Mouse (Mus musculus): ENCODE measurements around the gene Ski.

Ski gene

DNA sequence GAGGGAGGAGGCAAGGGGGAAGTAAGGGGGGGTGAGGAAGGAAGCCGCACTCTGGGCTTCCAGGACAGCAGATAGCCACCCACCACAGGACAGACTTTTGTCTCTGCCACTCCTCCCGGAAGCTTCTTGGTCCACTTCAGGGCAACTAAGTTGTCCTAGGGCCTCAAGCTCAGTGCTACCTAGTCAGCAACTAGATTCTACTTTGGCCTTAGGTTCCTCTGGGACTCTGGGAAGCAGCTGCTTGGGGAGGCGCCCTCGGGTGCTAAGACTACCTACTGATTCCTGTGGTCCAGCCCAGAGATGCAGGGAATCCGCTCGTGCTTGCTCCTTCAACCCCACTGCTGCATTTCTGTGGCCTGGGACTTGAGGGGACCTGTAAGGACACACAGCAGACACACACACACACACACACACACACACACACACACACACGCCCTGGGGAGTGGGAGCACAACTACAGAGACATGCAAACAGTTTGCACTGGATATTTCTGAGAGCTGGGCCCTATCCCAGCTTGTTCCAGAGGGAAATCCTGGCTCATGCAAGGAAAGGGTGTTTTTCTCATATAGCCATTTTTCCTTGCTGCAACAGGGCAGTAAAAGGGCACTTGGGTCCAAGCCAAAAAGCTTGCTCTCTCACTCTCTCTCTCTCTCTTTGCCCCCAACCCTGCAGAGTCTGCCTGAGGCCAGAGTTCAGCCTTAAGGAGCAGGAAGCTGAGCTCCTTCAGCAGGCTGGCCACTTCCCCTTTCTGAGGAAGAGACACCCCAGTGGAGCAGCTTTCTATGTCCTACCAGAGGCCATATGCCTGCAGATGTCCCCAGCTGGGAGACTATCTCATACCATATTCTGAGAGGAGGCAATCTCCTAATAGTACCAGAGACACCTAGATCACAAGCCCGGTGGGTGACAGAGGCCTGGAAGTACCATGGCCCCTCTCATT lies 12.2 kb upstream of the Ski start:
- in situ Hi-C loops (cut with MseI, MboI): no loop called here

DNA sequence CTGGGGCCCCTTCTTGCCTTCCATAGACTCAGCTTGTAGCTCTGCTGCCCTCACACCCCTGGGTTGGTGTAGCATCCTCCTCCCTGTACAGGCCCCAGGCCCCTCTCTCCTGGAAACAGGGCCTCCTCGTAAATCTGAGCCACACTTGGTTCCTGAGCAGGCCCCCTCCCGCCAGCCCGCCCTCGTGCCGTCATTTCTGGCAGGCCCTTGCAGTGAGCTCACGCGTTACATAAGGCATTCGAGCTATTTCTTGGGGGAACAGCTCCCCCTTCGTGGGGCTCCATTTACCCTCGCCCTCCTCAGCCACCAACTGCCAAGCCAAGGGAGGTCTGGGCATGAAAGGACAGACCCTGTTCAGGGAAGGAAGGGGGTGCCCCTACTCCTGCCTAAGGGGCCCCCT lies 11.5 kb upstream of the Ski start:
- in situ Hi-C loops (cut with MseI, MboI): no loop called here

DNA sequence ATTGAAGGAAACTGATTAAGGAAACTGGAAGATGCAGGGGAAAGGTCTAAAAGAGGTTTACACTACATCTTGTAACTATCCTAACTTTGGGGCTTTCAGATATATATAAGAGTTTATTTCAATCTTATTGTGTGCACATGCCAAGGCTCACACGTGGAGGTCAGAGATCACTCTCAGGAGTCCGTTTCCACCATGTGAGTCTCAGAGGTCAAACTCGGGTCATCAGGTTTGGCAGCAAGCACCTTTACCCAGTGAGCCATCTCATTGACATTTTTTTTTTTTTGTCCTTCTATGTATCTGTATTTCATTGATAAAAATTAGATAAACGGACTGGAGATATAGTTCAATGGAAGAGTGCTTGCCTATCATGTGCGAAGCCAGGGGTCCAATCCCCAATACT lies 6.1 kb upstream of the Ski start:
- in situ Hi-C loops (cut with MseI, MboI): no loop called here

DNA sequence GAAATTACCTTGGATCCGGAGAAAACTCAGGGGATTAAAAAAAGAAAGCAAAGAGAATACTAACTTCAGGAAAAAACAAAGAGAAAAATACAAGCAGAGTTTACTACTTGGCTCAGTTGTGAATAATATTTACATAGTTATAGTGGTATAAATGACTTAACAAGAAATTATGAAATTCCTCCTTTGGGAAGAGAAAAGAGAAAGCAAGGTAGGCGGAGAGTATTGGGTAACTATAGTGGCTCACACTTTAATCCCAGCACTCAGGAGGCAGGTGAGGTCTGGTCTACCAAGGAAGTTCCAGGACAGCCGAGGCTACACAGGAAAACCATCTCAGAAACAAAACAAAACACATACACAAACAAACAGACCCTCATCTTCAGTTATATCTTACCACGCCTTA lies 5.6 kb upstream of the Ski start:
- in situ Hi-C loops (cut with MseI, MboI): no loop called here

DNA sequence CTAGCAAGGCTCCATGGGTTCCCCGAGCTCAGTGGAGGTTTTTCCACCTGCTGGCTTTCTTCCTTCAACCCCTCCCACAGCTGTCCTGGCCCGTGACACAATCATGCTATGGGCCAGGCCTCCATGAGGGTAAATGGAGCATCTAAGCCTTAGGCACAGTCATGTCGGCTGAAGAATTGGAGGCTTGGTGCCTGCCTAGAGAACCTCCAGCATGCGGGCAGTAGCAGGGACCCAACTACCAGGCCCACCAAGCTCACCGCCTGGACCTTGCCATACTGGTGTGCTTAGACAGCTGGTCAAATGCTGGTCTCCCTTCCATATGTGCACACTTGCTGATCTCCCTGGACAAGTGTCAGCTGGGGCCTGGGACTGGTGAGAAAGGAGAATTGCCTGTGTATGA lies 3.5 kb upstream of the Ski start:
- in situ Hi-C loops (cut with MseI, MboI): no loop called here

DNA sequence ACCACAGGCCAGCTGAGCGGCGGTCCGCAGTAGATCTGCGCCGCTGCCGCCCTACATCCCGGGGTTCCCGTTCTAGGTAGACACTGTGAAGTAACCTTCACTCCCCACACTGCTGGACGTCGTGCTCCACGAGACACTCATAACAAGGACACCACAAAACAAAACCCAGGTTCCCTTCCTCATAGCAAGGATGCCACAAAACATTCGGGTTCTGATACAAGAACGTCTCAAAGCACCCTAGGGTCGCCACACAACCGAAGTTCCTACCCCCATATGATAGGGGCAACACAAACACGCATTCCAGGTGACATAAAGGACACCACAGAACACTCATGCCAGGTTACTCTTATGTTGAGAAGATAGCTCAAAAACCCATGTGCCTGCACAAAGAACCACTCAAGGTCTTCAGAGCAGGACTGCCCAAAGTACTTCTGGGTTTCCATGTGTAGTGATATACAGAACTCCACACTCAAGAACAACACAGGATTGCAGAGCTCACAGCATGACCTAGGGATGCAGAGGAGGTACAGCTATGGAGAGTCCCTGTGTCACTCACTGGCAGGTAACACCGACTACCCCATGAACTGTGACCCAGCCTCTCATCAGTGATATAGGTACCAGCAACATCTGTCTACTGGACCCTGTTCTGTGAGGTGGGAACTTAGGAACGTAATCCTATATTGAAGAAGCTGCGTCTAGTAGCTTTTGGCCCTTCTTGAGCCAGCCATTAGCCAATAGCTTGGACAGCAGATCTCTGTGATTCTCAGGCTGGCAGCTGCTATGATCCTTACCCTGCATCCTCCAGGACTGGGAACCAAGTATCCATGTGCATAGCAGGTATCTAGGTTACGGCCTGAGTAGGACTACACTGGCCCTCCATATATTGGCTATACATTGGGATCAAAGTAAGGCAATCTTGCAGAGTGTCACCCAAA lies 1.5 kb upstream of the Ski start:
- in situ Hi-C loops (cut with MseI, MboI): no loop called here

DNA sequence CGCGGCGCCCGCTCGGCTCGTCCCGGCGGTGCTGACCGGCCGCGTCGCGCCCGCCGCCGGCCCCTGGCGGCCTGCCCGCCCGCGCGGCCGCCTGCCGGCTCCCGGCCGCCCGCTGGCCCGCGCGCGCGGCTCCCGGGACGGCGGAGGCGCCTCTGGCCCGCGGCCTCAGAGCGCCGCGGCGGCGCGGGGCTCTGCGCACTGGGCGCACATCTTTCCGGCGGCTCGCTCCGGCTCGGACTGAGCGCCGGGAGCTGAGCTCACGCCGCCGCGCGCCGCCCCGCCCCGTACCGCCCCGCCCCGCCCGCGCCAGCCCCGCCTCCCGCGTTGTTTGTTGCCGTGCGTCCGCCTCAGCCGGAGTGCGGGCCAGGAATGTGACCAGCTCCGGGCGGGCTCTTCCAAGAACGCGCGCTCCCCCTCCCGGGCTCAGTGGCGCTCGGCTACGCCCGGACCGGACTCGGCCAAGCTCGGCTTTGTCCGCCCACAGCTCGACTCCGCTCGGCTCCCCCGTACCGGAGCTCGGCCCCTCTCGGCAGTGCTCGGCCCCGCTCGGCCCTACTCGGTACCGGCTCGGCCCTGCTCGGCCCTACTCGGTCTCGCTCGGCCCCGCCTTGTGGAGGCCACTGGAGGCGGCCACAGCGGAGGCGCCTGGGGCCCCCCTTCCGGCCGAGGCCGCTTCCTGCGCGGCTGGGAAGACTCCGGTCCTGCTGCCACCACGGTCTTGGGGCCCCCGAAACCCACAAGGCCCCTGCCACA lies 625 bp upstream of the Ski start:
- in situ Hi-C loops (cut with MseI, MboI): no loop called here

DNA sequence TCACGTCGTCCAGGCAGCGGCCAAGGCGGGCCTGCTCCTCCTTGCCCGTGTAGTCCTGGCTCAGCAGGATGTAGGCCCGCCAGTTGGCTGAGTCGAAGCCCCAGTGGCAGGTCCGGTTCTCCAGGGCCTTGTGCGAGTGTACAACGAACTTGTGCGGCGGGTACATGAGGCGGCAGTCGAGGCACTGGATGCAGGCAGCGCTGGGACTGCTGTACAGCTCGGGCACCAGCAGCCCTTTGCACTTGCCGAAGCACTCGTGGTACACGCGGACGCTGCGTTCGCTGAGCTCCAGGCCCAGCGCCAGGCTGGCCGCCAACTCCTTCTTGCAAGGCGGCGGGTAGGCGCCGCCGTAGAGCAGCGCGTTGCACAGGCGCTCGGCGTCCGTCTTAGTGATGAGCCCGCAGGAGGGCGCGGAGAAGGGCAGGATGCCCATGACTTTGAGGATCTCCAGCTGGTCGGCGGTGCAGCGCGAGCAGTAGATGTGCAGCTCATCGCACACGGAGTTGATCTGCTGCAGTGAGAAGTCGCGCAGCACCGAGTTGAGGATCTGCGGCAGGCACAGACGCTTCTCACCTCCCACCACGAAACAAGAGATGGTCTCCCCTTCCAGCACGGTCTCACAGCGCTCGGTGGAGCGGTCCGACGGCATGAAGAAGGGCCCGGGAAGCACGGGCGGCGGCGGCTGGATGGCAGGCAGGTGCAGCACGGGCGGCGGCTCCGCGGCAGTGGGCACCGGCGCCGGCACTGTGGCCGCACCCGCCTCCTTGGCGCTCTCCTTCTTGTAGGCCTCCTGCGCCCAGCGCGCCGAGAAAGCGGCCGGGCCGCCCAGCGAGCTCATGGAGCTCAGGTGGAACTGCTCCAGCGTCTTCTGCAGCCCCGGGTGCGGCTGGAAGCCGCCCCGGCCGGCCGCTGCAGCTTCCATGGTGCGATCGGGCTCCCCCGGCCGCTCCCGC lies 517 bp downstream of the Ski start:
- in situ Hi-C loops (cut with MseI, MboI): no loop called here

DNA sequence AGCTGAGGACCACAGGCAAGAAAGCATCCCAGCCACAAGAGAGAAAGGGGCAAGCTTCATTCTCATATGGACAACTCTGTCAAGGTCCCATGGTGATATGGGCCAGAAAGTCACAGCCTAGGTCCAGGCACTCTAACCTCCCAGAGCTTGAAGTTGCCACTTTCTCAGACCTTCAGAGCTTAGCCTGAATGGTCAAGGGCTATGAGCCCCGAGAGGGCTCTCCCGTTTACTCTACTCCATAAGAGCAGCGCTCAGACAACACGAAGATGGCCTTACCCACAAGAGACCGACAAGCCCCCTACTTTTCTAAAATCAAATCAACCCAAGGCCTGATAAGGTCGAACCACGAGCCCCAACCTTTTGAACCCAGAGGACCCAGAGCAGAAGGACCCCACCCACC lies 1.3 kb downstream of the Ski start:
- in situ Hi-C loops (cut with MseI, MboI): no loop called here

DNA sequence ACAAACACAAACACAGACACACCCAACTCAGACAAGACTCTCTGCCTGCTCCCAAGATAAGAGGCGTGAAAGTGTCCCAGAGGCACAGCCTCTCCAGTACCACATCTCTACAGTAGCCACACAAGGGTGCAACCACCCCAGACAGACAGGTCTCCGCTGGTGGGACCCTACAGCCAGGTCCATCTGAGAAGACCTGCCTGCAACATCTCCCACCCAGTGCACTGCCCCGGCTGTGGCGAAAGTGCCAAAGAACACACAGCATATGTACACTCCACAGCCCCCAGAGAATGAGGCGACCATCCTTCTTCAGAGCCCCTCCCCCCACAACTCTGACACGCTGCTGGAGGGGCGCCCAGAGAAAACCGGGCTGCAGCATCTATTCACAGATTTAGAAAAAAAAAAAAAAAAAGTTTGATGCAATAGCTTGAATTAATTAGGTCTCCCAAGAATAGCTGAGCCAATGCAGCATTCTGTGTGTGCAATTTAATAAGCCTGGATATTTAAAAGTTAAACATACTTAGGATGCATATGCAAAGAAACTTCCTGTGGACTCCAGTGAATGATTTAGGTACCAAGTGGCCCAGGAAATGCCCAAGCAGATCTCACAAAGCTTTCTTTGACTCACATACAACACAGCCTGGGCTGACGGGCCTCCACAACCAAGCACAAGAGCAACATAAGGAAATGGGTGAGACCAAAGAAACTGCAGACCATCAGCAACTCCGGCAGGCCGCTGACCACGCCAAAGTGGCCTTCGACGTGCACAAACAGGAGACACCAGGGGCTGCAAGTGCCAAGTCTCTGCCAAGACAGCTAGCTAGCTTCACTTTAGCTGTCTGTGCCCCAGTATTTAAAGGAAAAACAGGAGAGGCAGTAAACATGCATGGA lies 1.9 kb downstream of the Ski start:
- in situ Hi-C loops (cut with MseI, MboI): no loop called here

DNA sequence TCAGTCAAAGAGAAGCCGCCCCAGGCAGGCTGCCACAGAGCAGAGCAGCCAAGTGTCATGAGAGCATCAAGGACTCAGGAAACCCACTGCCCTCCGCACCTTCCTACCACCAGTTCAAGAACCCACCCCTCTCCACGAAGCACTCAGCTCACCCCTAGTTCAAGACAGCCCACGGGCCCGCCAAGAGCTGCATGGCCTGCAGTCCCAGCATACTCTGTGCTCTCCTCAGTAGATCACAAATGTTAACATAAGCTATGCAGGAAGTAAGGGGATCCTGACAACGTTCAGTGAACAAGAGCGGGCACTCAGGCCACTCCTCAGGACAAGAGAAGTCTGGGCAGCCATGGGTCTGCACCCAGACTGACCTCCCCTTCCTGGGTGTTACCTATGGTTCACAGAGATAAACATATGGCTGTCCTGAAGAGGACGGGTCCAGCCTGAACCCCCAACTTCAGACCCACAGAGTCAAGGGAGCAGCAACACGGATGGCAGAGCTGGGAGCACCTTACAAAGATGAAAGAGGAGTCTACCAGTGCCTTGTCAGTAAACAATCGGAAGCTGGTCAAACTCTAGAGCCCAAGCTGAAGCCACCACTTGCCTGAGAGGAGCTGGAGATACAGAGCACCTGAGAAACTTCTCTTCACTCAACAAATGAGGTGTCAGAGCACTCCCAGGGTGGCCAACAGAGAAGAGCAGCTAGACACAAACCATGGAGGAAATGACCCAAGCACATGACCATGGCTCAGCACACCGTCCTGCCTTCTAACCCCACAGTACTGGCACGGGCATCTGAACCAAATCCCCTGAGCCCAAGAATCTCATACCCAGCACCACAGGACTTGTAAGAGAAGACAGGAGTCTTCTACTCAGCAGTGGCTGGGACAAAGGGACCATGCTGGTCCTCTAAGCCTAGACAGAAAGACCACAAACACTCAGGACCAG lies 2.9 kb downstream of the Ski start:
- in situ Hi-C loops (cut with MseI, MboI): no loop called here

DNA sequence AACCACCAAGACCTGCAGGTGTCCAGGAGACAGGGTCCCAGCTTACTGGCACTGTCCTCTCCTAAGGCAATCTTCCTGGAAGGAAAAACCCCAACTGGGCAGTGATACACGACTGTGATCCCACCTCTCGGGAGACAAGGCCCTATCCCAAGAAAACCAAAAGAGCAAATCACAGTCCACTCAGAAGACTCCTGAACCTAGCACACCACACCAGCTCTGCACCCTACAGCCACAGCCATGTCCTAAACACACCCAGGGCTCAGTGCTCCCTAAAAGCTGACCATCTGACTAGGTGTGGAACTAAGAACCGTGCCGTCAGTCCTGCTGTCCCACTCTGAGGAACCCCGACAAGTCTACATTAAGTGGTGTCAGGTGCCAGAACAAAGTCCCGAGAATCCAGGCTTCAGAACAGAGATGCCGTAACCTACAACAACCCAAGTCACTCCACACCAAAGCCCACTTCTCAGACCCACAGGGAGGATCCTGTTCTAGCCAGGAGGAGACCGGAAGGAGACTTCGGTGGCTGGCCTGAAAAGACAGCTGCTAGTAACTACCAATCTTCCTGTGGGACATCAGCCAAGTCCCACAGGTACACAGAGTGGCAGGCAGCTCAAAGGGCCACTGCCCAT lies 4.2 kb downstream of the Ski start:
- in situ Hi-C loops (cut with MseI, MboI): no loop called here

DNA sequence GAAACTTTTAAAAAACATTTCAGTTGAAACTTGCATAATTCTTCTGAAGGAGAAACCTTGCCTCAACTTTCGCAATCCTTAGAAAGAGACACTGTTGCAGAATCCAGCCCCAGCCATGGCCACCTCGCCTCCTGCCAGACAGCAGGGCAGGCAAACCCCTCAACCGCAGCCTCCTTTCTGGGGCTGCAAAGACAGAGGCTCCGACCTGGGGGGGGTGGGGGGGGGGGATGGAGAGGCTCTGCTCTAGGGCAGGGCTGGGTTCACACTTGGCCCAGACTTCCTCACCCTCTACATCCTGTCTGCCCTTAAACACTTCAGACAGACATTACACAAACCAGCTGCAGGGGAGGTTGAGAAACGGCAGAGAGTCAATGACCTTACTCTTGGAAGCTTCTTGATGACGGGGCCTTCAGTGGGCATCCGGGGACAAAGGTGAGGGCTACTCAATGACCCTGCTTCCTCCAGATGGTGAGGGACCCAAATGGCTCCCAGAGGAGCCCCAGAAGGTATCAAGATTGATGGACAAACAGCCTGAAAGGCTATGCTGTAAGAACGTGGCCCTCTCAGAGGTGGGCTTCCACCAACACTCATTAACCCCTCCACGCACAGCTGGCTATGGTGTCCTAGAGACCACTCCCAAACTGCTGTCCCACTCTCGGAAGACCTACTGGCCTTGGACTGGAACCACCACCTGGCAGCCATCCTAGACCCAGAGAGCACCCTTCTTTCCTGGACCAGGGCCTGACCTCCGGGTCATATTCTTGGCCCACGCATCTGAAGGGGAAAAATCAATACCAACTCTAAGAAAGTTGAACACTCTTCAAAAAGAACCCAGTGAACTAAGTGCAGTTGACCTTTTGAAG lies 4.9 kb downstream of the Ski start:
- in situ Hi-C loops (cut with MseI, MboI): no loop called here

DNA sequence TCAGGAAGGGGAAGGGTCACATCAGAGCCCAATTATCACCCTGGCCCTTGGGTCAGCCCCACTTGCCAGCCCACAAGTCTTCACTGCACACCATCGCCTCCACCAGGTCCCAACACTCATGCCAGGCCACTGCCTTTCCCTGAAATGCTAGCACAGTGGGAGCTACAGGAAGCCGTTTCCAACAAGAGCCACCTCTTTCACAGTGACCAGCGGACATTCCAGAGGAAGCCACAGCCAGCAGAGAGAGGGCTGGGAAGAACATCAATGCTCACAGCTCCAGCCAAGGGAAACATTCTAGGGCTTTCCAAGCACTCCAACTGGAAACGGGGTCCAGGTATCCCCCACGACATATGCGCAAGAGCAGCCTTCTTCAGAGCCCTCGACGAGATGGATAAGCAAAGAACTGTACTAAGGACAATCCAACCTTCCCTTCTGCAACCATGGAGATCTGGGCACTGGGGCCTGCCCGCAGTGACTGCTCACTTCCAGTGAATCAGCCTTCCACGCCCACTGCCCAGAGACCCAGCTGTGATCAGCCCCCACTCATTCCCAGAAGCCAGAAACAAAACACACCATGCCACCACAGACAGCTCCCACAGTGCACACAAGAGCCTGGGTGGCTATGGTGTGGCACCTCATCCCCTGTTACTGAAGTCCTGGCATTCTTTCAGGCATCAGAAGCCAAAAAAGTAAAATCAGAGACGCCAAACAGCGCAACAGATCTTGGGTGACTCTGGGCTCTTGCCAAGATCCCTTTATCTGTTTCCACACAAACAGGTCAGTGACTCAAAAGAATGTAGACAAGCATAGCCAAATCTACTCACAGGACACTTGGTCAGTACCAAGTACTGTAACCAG lies 6.4 kb downstream of the Ski start:
- in situ Hi-C loops (cut with MseI, MboI): no loop called here

DNA sequence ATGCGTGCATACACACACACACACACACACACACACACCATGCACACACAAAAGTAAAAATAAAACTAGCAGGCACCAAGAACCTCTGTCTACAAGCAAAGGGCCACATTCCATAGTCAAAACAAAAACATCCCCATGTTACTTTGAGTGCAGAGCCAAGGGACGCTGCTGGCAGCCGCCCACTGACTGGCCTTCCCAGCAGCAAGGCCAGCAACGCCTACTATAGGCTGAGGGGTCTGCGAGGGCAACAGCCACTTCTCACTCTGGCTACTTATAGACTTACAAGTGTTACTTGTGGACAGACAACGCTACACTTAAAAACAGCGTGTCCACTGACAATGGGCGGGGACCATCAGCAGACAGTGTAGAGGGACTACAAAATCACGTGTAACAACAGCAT lies 7.2 kb downstream of the Ski start:
- in situ Hi-C loops (cut with MseI, MboI): no loop called here

DNA sequence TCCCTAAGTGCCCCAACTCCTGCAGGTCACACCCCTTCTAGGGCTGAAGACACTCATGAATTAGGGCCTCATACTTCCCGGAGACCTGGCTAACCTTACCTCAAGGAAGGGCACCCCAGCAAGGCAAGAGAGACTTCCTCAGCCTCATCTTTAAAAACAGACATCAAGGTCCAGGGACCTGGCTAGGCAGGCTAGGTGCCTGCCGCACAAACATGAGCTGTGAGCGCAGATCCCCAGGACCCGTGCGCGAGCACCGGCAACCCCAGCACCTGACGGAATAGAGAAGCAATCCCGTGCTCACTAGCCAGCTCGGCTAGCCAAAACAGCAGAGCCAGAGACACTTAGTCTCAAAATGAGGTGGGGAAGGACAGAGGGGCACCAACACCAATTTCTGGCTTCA lies 7.6 kb downstream of the Ski start:
- in situ Hi-C loops (cut with MseI, MboI): no loop called here

Measured in mouse trophoblast stem cell (cell line).